8 mouse cellular contexts compared by ENCODE assay signal in genomic region chr9:116173059-116173458, GRCm38 (mm10). TPM values are rescaled to one million over a fixed set of nuclear protein-coding genes. Genes with fewer than 3 reads are reported as not detected.
A peak's percentile ranks its signal among the peaks of the same experiment; 100 is the strongest.
DNase-seq lines count a peak whose midpoint lies in the region; ATAC-seq and TF ChIP-seq lines count a peak whose summit lies in the region.

No protein-coding gene starts in this region.

- H3K9me3 ChIP-seq in heart, embryonic 12.5 days (replicated peaks) = no peaks in the 10 kb centered on the region
- H3K9me3 ChIP-seq in lung, embryonic 15.5 days = no peaks in the 10 kb centered on the region
- H3K9me3 ChIP-seq in intestine, postnatal 0 days (ENCODE audit: control insufficient read depth) = no peaks in the 10 kb centered on the region
- H3K9me3 ChIP-seq in stomach, embryonic 14.5 days (ENCODE audit: control insufficient read depth, low read depth, low read length) = no peaks in the 10 kb centered on the region

- no peak for ATAC-seq in heart, embryonic 12.5 days (ENCODE audit: insufficient number of reproducible peaks, low FRiP score)
- ATAC-seq in lung, embryonic 15.5 days (ENCODE audit: borderline replicate concordance, extremely low read depth, low FRiP score, low TSS enrichment) = no peak
- ATAC-seq in intestine, postnatal 0 days = no peak
- ATAC-seq in stomach, embryonic 14.5 days (ENCODE audit: insufficient number of reproducible peaks, insufficient read depth, low FRiP score, low read depth) = no peak

- no peaks in the 10 kb centered on the region for H3K36me3 ChIP-seq in heart, embryonic 12.5 days
- H3K36me3 ChIP-seq in lung, embryonic 15.5 days = no peaks in the 10 kb centered on the region
- H3K36me3 ChIP-seq in intestine, postnatal 0 days (ENCODE audit: control insufficient read depth, insufficient read depth) = no peaks in the 10 kb centered on the region
- no peaks in the 10 kb centered on the region; the same call in 1 of the 2 replicates for H3K36me3 ChIP-seq in stomach, embryonic 14.5 days (ENCODE audit: control insufficient read depth, insufficient read depth, low read length)

- no peaks in the 10 kb centered on the region for H3K27me3 ChIP-seq in heart, embryonic 12.5 days (replicated peaks)
- H3K27me3 ChIP-seq in lung, embryonic 15.5 days = no peaks in the 10 kb centered on the region
- no peaks in the 10 kb centered on the region for H3K27me3 ChIP-seq in intestine, postnatal 0 days (replicated peaks; ENCODE audit: control insufficient read depth, insufficient read depth, low read length)
- H3K27me3 ChIP-seq in stomach, embryonic 14.5 days (ENCODE audit: control insufficient read depth, insufficient read depth, low read length) = no peaks in the 10 kb centered on the region

- DNase-seq in heart, adult 11 months = no peak
- DNase-seq in lung, postnatal 10 days = no peak
- no peak for DNase-seq in cerebellum, adult 18-20 months
- no peak for DNase-seq in adrenal gland, adult 8-10 months

- peak overlapping the region; percentile 81 for H3K4me2 ChIP-seq in heart, embryonic 12.5 days
- peak overlapping the region; percentile 70 for H3K4me2 ChIP-seq in lung, embryonic 15.5 days
- H3K4me2 ChIP-seq in intestine, postnatal 0 days (replicated peaks; ENCODE audit: low read depth) = peak overlapping the region; percentile 83
- H3K4me2 ChIP-seq in stomach, embryonic 14.5 days (replicated peaks; ENCODE audit: low read depth, low read length) = peak overlapping the region; percentile 72

- H3K27ac ChIP-seq in heart, embryonic 12.5 days (ENCODE audit: poor library complexity, severe bottlenecking) = no peak overlapping the region
- peak overlapping the region; percentile 97 for H3K27ac ChIP-seq in lung, embryonic 15.5 days
- H3K27ac ChIP-seq in intestine, postnatal 0 days (ENCODE audit: low read depth, low read length) = peak overlapping the region; percentile 97; the same call in 1 of the 2 replicates
- H3K27ac ChIP-seq in stomach, embryonic 14.5 days (ENCODE audit: low read length) = peak overlapping the region; percentile 97

- peak overlapping the region; percentile 92; the same call in 1 of the 2 replicates for H3K4me3 ChIP-seq in heart, embryonic 12.5 days
- H3K4me3 ChIP-seq in lung, embryonic 15.5 days = peak overlapping the region; percentile 79
- peak overlapping the region; percentile 86 for H3K4me3 ChIP-seq in intestine, postnatal 0 days (ENCODE audit: low read depth, low read length)
- H3K4me3 ChIP-seq in stomach, embryonic 14.5 days (ENCODE audit: low read depth, low read length) = peak overlapping the region; percentile 87

- H3K4me1 ChIP-seq in heart, embryonic 12.5 days (replicated peaks) = peaks cover 18% of the 10 kb centered on the region; the same call in 1 of the 2 replicates
- peaks cover 53% of the 10 kb centered on the region for H3K4me1 ChIP-seq in lung, embryonic 15.5 days
- no peaks in the 10 kb centered on the region for H3K4me1 ChIP-seq in intestine, postnatal 0 days (replicated peaks; ENCODE audit: control insufficient read depth, insufficient read depth, low read length)
- peaks cover 15% of the 10 kb centered on the region; the same call in 1 of the 2 replicates for H3K4me1 ChIP-seq in stomach, embryonic 14.5 days (ENCODE audit: control insufficient read depth, insufficient read depth, low read length)

- TF ChIP-seq CTCF in intestine, postnatal 0 days (IDR thresholded peaks at IDR 0.05; ENCODE audit: low read depth) = no peak

- WGBS in heart, embryonic 12.5 days = 71% methylated on average over 6 of the region's 6 CpGs
- 13% methylated on average over 6 of the region's 6 CpGs for WGBS in lung, embryonic 15.5 days
- 13% methylated on average over 6 of the region's 6 CpGs for WGBS in intestine, postnatal 0 days
- WGBS in stomach, embryonic 14.5 days = 21% methylated on average over 6 of the region's 6 CpGs

- H3K9ac ChIP-seq in heart, embryonic 12.5 days = 0 out of 2 replicates have a peak overlapping the region, but pooled peaks have one; percentile 6
- H3K9ac ChIP-seq in lung, embryonic 15.5 days = peak overlapping the region; percentile 84
- peak overlapping the region; percentile 24; the same call in 1 of the 2 replicates for H3K9ac ChIP-seq in intestine, postnatal 0 days (ENCODE audit: low read depth, low read length)
- no peak overlapping the region for H3K9ac ChIP-seq in stomach, embryonic 14.5 days (replicated peaks; ENCODE audit: low read depth, low read length)

RNA-seq across cellular contexts. Expression of gene Tgfbr2, which starts 2.1 kb away (rescaled TPM):
- polyA plus RNA-seq in heart, embryonic 12.5 days (2016; fragmentation: Nextera tagmentation; extraction: Ambion mirVana) = 22.0 and 22.3 TPM in 2 replicates
- polyA plus RNA-seq in lung, embryonic 15.5 days (2015; fragmentation: Nextera tagmentation; extraction: Ambion mirVana) = 51.4 and 53.1 TPM in 2 replicates
- polyA plus RNA-seq in intestine, postnatal 0 days (2015; fragmentation: Nextera tagmentation; extraction: Ambion mirVana) = 16.0 and 16.1 TPM in 2 replicates
- polyA plus RNA-seq in stomach, embryonic 14.5 days (2014; fragmentation: Nextera tagmentation; extraction: Ambion mirVana) = 36.9 and 38.2 TPM in 2 replicates
- total RNA-seq in adrenal gland, adult 8-10 months (2022) = 100 to 1,000 TPM in 2 of 4 experiments, 10 to 100 TPM in 2; 73.2 to 118 (median 99.8) TPM
